Mouse (Mus musculus): ENCODE data around the gene Inpp5a. TPM values are rescaled to one million over a fixed set of nuclear protein-coding genes. Genes with fewer than 3 reads are reported as not detected.

The Inpp5a gene
- 26.7 and 71.7 TPM in 2 replicates for polyA plus RNA-seq (2012; rRNA removed)

GRCm38 (mm10) chr7:139388670-139389212 is at the start of gene Inpp5a:
Inpp5a (plus strand) TSS chr7:139389109.
- DNase-seq (ENCODE audit: low spot score) = peak; percentile 94

GRCm38 (mm10) chr7:139339184-139339583 is 49.7 kb upstream of the Inpp5a start:
- no peak for DNase-seq (ENCODE audit: low spot score)

- no peak for DNase-seq (ENCODE audit: low spot score)
These were observed 47.8 kb upstream of the Inpp5a start for GRCm38 (mm10) chr7:139341020-139341660.

GRCm38 (mm10) chr7:139342809-139343208 is 46.1 kb upstream of the Inpp5a start:
- DNase-seq (ENCODE audit: low spot score) = no peak

GRCm38 (mm10) chr7:139347051-139347450 is 41.9 kb upstream of the Inpp5a start:
- DNase-seq (ENCODE audit: low spot score) = no peak

- DNase-seq (ENCODE audit: low spot score) = no peak
These were observed 38.3 kb upstream of the Inpp5a start for GRCm38 (mm10) chr7:139350606-139351005.

GRCm38 (mm10) chr7:139354370-139355139 is 34.4 kb upstream of the Inpp5a start:
- DNase-seq (ENCODE audit: low spot score) = no peak

- no peak for DNase-seq (ENCODE audit: low spot score)
These were observed 31.9 kb upstream of the Inpp5a start for GRCm38 (mm10) chr7:139357043-139357442.

- DNase-seq (ENCODE audit: low spot score) = no peak
These were observed 29.0 kb upstream of the Inpp5a start for GRCm38 (mm10) chr7:139359906-139360305.

- DNase-seq (ENCODE audit: low spot score) = no peak
These were observed 27.9 kb upstream of the Inpp5a start for GRCm38 (mm10) chr7:139360890-139361559.

GRCm38 (mm10) chr7:139361799-139362198 is 27.1 kb upstream of the Inpp5a start:
- DNase-seq (ENCODE audit: low spot score) = no peak

- no peak for DNase-seq (ENCODE audit: low spot score)
These were observed 26.4 kb upstream of the Inpp5a start for GRCm38 (mm10) chr7:139362514-139362913.

GRCm38 (mm10) chr7:139363281-139364004 is 25.5 kb upstream of the Inpp5a start:
- DNase-seq (ENCODE audit: low spot score) = no peak

- peak; percentile 47 for DNase-seq (ENCODE audit: low spot score)
These were observed 24.8 kb upstream of the Inpp5a start for GRCm38 (mm10) chr7:139364005-139364557.

- no peak for DNase-seq (ENCODE audit: low spot score)
These were observed 23.7 kb upstream of the Inpp5a start for GRCm38 (mm10) chr7:139364936-139365830.

GRCm38 (mm10) chr7:139366131-139366530 is 22.8 kb upstream of the Inpp5a start:
- DNase-seq (ENCODE audit: low spot score) = no peak

GRCm38 (mm10) chr7:139366549-139366948 is 22.4 kb upstream of the Inpp5a start:
- no peak for DNase-seq (ENCODE audit: low spot score)

- no peak for DNase-seq (ENCODE audit: low spot score)
These were observed 20.7 kb upstream of the Inpp5a start for GRCm38 (mm10) chr7:139368218-139368617.

GRCm38 (mm10) chr7:139368722-139369380 is 20.1 kb upstream of the Inpp5a start:
- no peak for DNase-seq (ENCODE audit: low spot score)

Data from urinary bladder, adult 2 months (tissue).